Mouse (Mus musculus) megakaryocyte, embryonic 14.5 days (primary cell): ENCODE measurements around the gene Mrgpre.

ENCODE experiments used
- FLI1 ChIP-seq: IDR thresholded peaks from 2 replicates; pipeline ENCODE4 v1.6.1; 2012; ENCODE audit warnings: low read length, inconsistent platforms, mixed read lengths
- GATA1 ChIP-seq: IDR thresholded peaks from 3 replicates; pipeline ENCODE4 v1.6.1; 2012; ENCODE audit warnings: mixed read lengths, low read length, inconsistent platforms, borderline replicate concordance

DNA sequence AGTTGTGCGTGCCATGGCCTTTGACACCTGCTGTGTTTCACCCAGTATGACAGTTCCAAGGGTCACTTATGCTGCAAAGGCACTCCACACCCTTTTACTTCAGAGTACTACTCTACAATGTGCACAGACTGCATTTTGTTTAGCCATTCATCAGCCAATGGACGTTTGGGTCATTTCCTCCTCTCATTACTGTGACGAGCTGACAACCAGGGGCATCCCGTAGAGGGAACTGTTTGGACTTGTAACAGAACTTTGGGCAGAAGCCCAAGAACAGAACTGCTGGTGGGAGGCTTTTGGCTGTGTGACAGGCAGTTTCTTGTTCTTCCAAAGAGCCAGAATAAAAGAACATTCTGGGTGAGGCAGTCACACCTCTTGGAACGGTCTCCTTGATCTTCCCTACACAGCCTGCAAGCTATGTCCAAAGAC lies 20.9 kb upstream of the Mrgpre start:
- TF ChIP-seq GATA1 (no peak), FLI1 (no peak)
